Mouse (Mus musculus): ENCODE measurements around the gene Dnase2a. TPM values are rescaled to one million over a fixed set of nuclear protein-coding genes. Genes with fewer than 3 reads are reported as not detected.

Dnase2a gene
- total RNA-seq, 2 experiments from 2014 or later: 5.7 to 6.9 TPM

DNA sequence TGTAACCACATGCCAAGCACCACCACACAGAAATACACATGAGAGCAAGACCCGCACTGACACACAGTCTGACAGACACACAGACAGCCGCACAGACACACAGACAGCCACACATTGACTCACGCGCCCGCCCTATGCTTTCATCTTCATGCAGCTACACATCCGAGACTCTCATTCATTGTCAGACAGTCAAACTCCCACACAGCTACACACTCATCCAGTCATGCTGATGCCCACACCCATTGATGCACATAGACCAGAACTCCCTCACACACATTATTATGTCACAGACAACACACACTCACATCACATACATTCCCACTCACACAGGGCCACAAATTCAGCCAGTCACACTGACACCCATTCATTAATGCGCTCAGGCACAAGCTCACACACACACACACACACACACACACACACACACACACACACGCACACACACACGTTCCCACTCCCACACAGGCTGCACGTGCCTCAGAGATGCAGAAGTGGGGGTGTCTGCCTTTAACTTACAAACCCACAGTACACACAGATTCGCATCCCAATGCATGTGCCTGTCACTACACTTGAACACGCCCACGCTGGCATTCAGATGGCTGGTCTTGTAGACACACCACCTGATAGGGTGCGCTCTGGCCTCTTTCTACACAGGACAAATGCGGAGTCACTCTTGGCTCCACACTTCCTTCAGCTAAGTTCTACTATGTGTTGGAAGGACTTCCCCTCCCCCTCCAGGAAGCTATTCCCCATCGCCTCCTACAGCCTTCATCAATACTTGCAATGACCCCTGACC lies 25.6 kb downstream of the Dnase2a start:
- DNase-seq: no peak
- intact Hi-C loops (cut with DNase I; ENCODE audit: low total_unique reads): no loop called here

- intact Hi-C loops (cut with DNase I; ENCODE audit: low total_unique reads): no loop called here
- no peak for DNase-seq
Measured at GRCm38 (mm10) chr8:84934860-84935259, 26.5 kb downstream of the Dnase2a start.

GRCm38 (mm10) chr8:84935489-84935888 lies 27.1 kb downstream of the Dnase2a start:
- DNase-seq: no peak
- intact Hi-C loops (cut with DNase I; ENCODE audit: low total_unique reads): no loop called here

GRCm38 (mm10) chr8:84936041-84936961 lies 27.9 kb downstream of the Dnase2a start:
- no peak for DNase-seq
- intact Hi-C loops (cut with DNase I; ENCODE audit: low total_unique reads): no loop called here

DNA sequence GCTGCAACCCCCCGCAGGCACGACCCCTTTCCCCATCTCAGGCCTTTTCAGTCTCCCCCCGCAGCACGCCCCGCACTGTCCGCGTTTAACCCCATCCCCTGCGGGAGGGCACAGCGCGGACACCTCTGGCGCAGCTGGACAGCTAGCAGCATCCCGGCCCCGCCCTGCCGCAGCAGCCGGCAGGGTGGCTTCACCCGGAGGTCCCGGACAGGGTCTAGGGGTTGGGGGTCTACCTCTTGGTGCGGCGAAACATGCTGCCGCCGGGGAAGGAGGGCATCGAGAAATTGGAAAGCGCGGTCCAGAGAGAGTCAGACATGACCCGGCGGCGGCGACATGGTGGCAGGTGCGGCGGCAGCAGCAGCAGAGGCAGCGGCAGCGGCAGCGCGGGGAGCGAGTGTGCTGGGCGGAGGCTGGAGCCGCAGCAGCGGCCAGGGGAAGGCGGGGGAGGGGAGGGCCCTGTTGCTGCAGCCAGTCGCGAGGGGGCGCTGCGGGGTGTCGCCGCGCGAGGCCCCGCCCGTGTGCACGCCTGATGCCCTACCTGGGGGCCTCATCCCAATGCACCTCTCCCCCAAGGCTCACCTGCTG lies 28.7 kb downstream of the Dnase2a start, which contains the start of gene Mast1:
TSS of gene Mast1 (minus strand) at position 398 of the 585 bp plus-strand sequence.
- peak; percentile 61 for DNase-seq
- intact Hi-C loops (cut with DNase I; ENCODE audit: low total_unique reads): no loop called here

DNA sequence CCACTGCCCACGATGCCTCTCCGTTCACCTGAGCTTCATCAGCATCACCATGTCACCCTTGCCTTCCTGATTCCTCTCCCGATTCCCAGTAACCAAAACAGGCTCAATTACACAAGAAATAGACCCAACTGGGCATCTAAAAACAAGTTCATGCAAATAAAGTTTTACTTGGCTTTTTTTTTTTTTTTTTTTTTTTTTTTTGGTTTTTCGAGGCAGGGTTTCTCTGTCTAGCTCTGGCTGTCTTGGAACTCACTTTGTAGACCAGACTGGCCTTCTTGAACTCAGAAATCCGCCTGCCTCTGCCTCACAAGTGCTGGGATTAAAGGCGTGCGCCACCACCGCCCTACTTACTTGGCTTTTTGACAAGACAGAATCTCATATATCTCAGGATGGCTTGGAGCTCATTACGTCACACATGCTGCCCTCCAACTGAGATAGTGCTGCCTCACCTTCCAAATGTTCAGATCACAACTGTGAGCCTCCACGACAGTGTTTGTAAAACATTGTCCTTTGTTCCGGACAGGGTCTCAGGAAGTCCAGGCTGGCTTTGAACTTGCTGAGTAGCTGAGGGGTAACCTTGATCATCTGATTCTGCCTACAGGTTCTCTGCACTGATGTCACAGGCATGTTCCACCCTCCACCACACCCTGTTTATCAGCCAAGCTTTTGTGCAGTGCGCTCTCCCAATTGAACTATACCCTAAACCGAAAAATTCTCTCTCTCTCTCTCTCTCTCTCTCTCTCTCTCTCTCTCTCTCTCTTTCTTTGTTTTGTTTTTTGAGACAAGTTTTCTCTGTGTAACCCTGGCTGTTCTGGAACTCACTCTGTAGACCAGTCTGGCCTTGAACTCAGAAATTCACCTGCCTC lies 29.5 kb downstream of the Dnase2a start:
- intact Hi-C loops (cut with DNase I; ENCODE audit: low total_unique reads): no loop called here
- no peak for DNase-seq

DNA sequence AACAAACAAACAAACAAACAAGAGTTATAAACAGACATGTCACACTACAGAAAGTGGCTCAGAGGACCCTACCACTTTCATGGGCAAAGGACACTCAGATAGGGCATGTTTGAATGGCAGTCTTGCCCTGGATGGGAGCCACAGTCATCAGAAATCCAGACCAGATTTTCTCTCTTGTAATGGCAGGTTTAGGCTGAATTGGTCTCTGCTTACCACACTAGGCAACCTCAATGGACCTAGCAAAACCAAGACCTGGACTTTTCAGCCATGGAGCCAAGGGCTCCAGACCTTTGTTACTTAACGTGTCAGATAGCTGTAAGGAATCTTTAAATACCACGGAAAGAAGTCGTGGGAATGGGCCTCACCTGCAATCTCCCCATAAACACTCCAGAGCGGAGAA lies 35.3 kb downstream of the Dnase2a start:
- no peak for DNase-seq
- intact Hi-C loops (cut with DNase I; ENCODE audit: low total_unique reads): no loop called here

DNA sequence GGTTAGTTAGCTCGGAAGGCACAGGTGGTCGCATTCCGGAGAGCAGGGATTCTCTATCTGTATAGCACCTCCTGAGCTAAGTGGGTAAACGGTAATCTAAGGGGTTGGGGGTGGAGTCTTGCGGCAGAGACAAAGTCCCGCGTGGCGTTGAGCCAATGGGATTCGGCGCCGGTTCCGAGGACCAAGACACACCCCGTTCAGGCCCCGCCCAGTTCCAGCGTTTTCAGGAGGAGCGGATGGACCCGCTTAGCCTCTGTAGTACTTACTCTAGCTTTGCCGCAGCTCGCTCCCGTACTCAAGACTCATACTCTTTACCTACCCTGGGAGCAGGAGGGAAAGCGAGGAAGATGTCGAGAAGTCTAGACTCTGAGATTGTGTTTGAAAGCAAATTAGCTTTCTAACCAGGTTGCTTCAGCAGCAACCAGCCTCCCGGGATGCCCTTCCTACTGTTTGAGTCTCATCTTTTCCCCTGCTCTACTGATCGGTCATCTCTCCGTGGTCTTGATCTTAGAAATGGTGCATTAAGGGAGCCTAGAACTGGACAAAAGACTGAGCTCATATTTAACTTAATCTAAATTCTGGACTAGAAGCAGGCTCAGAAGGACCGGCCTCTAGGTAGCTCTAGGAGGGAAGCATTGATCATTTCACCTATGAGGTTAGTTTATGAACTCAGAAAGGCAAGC lies 36.3 kb downstream of the Dnase2a start:
- intact Hi-C loops (cut with DNase I; ENCODE audit: low total_unique reads): no loop called here
- DNase-seq: no peak

DNA sequence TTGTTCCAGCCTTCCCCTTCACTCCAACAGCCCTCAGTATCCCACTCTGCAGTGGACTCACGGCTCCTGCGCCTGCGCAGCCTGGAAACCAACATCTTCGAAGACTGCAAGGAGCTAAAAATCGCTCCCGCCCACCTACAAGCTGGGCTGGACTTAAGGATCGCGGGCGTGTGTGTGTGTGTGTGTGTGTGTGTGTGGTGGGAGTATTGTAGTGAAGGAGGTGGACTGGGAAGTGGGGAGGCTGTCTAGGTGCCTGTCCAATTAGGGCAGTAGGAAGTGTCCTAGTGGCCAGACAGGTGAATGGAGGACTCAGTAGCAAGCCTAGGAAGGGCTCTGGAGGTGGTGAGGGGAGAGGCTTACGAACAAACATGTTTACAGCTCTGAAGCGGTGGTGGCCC lies 36.9 kb downstream of the Dnase2a start:
- DNase-seq: no peak
- intact Hi-C loops (cut with DNase I; ENCODE audit: low total_unique reads): no loop called here

GRCm38 (mm10) chr8:84945633-84946527 lies 37.5 kb downstream of the Dnase2a start:
- no peak for DNase-seq
- intact Hi-C loops (cut with DNase I; ENCODE audit: low total_unique reads): no loop called here

GRCm38 (mm10) chr8:84946528-84947240 lies 38.3 kb downstream of the Dnase2a start, which contains the start of gene Rtbdn:
Gene Rtbdn (plus strand): TSS chr8:84946991.
- no peak for DNase-seq
- intact Hi-C loops (cut with DNase I; ENCODE audit: low total_unique reads): no loop called here

GRCm38 (mm10) chr8:84947241-84947545 lies 38.8 kb downstream of the Dnase2a start:
- no peak for DNase-seq
- intact Hi-C loops (cut with DNase I; ENCODE audit: low total_unique reads): no loop called here

- DNase-seq: no peak
- intact Hi-C loops (cut with DNase I; ENCODE audit: low total_unique reads): no loop called here
Measured at GRCm38 (mm10) chr8:84949753-84950152, 41.4 kb downstream of the Dnase2a start.

DNA sequence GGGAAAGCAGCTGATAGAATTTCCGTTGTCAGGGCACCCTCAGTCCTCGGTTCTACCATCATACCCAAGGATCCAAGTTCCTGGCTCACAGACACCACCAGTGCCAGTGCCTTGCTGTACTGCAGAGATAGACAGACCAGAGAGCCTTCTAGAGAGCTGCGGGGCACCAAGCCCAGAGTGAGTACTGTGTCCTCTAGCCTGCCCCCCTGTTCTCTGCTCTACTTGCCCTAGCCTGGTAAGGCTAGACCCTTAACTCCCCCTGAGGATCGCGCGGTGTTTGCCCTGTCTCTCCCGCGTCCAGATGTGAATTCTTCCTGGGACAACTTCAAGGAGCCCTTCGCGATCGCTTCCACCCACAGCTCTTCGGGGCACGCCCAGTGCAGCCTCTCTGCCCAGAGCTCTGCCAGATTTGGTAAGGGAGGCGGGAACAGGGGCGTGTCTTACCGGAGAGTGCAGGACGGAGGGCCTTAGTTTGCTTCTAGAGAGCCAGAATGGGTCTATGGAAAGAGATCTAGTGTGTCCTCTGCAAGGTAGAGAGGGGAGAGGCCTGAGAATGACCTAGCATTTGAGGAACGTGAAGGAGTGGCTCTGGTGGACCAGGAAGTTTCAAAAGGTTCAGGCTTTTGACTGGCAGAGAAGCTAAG lies 44.4 kb downstream of the Dnase2a start:
- intact Hi-C loops (cut with DNase I; ENCODE audit: low total_unique reads): no loop called here
- DNase-seq: peak; percentile 45

- DNase-seq: no peak
- intact Hi-C loops (cut with DNase I; ENCODE audit: low total_unique reads): no loop called here
Measured at GRCm38 (mm10) chr8:84956768-84957167, 48.4 kb downstream of the Dnase2a start.

DNA sequence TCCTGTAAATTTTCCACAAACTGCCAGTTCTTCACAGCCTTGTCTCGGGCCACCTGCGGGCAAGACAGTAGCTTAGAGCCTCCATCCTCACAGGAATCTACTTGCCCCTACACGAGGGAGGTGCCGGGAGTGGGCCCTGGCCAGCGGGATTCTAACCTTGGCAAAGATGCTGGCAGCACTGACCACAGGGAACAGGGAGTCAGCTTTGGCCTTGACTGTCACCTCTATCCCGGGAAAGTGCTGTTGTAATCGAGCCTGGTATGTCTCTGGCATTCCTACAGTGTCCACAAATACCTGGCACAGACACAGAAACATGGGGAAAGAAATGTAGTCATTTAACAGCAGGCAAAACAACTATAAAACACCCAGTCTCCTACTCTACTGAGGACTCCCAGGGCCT lies 51.5 kb downstream of the Dnase2a start:
- intact Hi-C loops (cut with DNase I; ENCODE audit: low total_unique reads): no loop called here

DNA sequence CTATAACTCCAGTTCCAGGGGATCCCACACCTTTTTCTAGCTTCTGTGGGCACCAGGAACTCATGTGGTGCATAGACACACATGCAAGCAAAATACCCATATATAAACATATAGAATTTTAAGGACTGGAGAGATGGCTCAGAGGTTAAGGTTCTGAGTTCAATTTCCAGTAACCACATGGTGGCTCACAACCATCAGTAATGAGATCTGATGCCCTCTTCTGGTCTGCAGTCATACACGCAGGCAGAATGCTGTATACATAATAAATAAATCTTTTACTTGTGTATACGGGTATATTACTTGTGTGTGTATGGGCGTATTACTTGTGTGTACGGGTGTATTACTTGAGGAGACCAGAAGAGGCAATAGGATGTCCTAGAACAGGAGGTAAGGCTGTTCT lies 55.6 kb downstream of the Dnase2a start:
- DNase-seq: no peak
- intact Hi-C loops (cut with DNase I; ENCODE audit: low total_unique reads): no loop called here

More for the DNA sequence above, 51.5 kb downstream of the Dnase2a start:
- no peak for DNase-seq

Measured in gastrocnemius, postnatal 14 days (tissue).